Mouse (Mus musculus): ENCODE measurements around the gene Trim9. TPM values are rescaled to one million over a fixed set of nuclear protein-coding genes. Genes with fewer than 3 reads are reported as not detected.

Trim9 gene
- polyA plus RNA-seq, 1 experiment from 2014 or later, result 2.0 TPM

- Histone ChIP-seq H3K4me2 (ENCODE audit: low read depth, low read length) (no peak overlapping the region), H3K27me3 (replicated peaks; ENCODE audit: control insufficient read depth, insufficient read depth, low read length) (no peaks in the 10 kb centered on the region), H3K9me3 (ENCODE audit: control insufficient read depth, low read length) (no peaks in the 10 kb centered on the region), H3K9ac (ENCODE audit: low read depth, low read length) (no peak overlapping the region), H3K36me3 (ENCODE audit: control insufficient read depth, insufficient read depth, low read length) (no peaks in the 10 kb centered on the region), H3K4me1 (ENCODE audit: control insufficient read depth, insufficient read depth, low read length) (no peaks in the 10 kb centered on the region), H3K27ac (replicated peaks; ENCODE audit: low read depth, low read length) (no peak overlapping the region), H3K4me3 (ENCODE audit: low read depth, low read length) (no peak overlapping the region)
- ATAC-seq (ENCODE audit: low read depth), result no peak
- WGBS, result 83% methylated on average over 7 of the region's 7 CpGs
- no peak for DNase-seq (ENCODE audit: low spot score)
Measured at GRCm38 (mm10) chr12:70284979-70285378, 62.4 kb downstream of the Trim9 start.

- 80% methylated on average over 10 of the region's 10 CpGs for WGBS
Measured at GRCm38 (mm10) chr12:70283116-70283731, 64.2 kb downstream of the Trim9 start.

GRCm38 (mm10) chr12:70280930-70281329 is 66.5 kb downstream of the Trim9 start:
- WGBS, result 86% methylated on average over 2 of the region's 2 CpGs

More at GRCm38 (mm10) chr12:70283116-70283731, 64.2 kb downstream of the Trim9 start:
- Histone ChIP-seq H3K4me2 (ENCODE audit: low read depth, low read length) (no peak overlapping the region), H3K9me3 (ENCODE audit: control insufficient read depth, low read length) (no peaks in the 10 kb centered on the region), H3K4me3 (ENCODE audit: low read depth, low read length) (no peak overlapping the region), H3K9ac (ENCODE audit: low read depth, low read length) (no peak overlapping the region), H3K4me1 (ENCODE audit: control insufficient read depth, insufficient read depth, low read length) (no peaks in the 10 kb centered on the region), H3K27me3 (replicated peaks; ENCODE audit: control insufficient read depth, insufficient read depth, low read length) (no peaks in the 10 kb centered on the region), H3K36me3 (ENCODE audit: control insufficient read depth, insufficient read depth, low read length) (no peaks in the 10 kb centered on the region), H3K27ac (replicated peaks; ENCODE audit: low read depth, low read length) (no peak overlapping the region)
- DNase-seq (ENCODE audit: low spot score) (no peak), ATAC-seq (ENCODE audit: low read depth) (no peak)

DNA sequence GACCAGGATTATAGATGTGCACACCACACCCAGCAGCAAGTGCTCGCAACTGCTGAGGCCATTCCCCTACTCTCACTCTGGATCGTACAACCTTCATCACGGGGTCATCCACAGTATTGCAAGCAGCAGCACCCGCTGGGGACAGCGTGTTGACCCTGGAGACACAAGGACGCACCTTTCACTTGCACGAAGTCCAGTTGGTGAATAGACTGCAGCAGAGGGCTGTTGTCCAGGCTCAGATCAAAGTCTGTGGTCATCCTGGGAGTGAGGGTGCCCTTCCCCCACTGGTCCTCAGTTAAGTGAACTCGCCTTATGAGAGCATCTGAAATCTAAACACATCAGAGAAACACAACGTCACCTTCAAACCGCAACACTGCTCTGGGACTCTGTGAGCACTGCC is 67.0 kb downstream of the Trim9 start:
- no peaks in the 10 kb centered on the region for H3K36me3 ChIP-seq (ENCODE audit: control insufficient read depth, insufficient read depth, low read length)
- no peaks in the 10 kb centered on the region for H3K9me3 ChIP-seq (ENCODE audit: control insufficient read depth, low read length)
- no peak overlapping the region for H3K4me2 ChIP-seq (ENCODE audit: low read depth, low read length)
- H3K9ac ChIP-seq (ENCODE audit: low read depth, low read length), result no peak overlapping the region
- H3K4me1 ChIP-seq (ENCODE audit: control insufficient read depth, insufficient read depth, low read length), result no peaks in the 10 kb centered on the region
- H3K27ac ChIP-seq (replicated peaks; ENCODE audit: low read depth, low read length), result no peak overlapping the region
- ATAC-seq (ENCODE audit: low read depth) (no peak), DNase-seq (ENCODE audit: low spot score) (no peak)
- H3K4me3 ChIP-seq (ENCODE audit: low read depth, low read length), result no peak overlapping the region
- H3K27me3 ChIP-seq (replicated peaks; ENCODE audit: control insufficient read depth, insufficient read depth, low read length), result no peaks in the 10 kb centered on the region
- WGBS, result 87% methylated on average over 10 of the region's 10 CpGs

More at GRCm38 (mm10) chr12:70280930-70281329, 66.5 kb downstream of the Trim9 start:
- Histone ChIP-seq H3K4me2 (ENCODE audit: low read depth, low read length) (no peak overlapping the region), H3K27ac (replicated peaks; ENCODE audit: low read depth, low read length) (no peak overlapping the region), H3K4me1 (ENCODE audit: control insufficient read depth, insufficient read depth, low read length) (no peaks in the 10 kb centered on the region), H3K4me3 (ENCODE audit: low read depth, low read length) (no peak overlapping the region), H3K36me3 (ENCODE audit: control insufficient read depth, insufficient read depth, low read length) (no peaks in the 10 kb centered on the region), H3K27me3 (replicated peaks; ENCODE audit: control insufficient read depth, insufficient read depth, low read length) (no peaks in the 10 kb centered on the region), H3K9ac (ENCODE audit: low read depth, low read length) (no peak overlapping the region), H3K9me3 (ENCODE audit: control insufficient read depth, low read length) (no peaks in the 10 kb centered on the region)
- DNase-seq (ENCODE audit: low spot score) (no peak), ATAC-seq (ENCODE audit: low read depth) (no peak)

- ATAC-seq (ENCODE audit: low read depth) (no peak), DNase-seq (ENCODE audit: low spot score) (no peak)
- Histone ChIP-seq H3K4me2 (ENCODE audit: low read depth, low read length) (no peak overlapping the region), H3K9ac (ENCODE audit: low read depth, low read length) (no peak overlapping the region), H3K4me3 (ENCODE audit: low read depth, low read length) (no peak overlapping the region), H3K4me1 (ENCODE audit: control insufficient read depth, insufficient read depth, low read length) (no peaks in the 10 kb centered on the region), H3K27me3 (replicated peaks; ENCODE audit: control insufficient read depth, insufficient read depth, low read length) (no peaks in the 10 kb centered on the region), H3K27ac (replicated peaks; ENCODE audit: low read depth, low read length) (no peak overlapping the region), H3K36me3 (ENCODE audit: control insufficient read depth, insufficient read depth, low read length) (no peaks in the 10 kb centered on the region), H3K9me3 (ENCODE audit: control insufficient read depth, low read length) (no peaks in the 10 kb centered on the region)
- WGBS, result 69% methylated on average over 12 of the region's 12 CpGs
Measured at GRCm38 (mm10) chr12:70277071-70277939, 70.1 kb downstream of the Trim9 start.

GRCm38 (mm10) chr12:70269724-70270123 is 77.7 kb downstream of the Trim9 start:
- WGBS, result 60% methylated on average over 6 of the region's 6 CpGs
- H3K9ac ChIP-seq (ENCODE audit: low read depth, low read length), result no peak overlapping the region
- no peak for DNase-seq (ENCODE audit: low spot score)

GRCm38 (mm10) chr12:70267314-70267713 is 80.1 kb downstream of the Trim9 start:
- no peaks in the 10 kb centered on the region for H3K27me3 ChIP-seq (replicated peaks; ENCODE audit: control insufficient read depth, insufficient read depth, low read length)
- no peaks in the 10 kb centered on the region for H3K4me1 ChIP-seq (ENCODE audit: control insufficient read depth, insufficient read depth, low read length)
- 86% methylated on average over 9 of the region's 9 CpGs for WGBS
- H3K9me3 ChIP-seq (ENCODE audit: control insufficient read depth, low read length), result no peaks in the 10 kb centered on the region
- DNase-seq (ENCODE audit: low spot score) (no peak), ATAC-seq (ENCODE audit: low read depth) (no peak)
- no peak overlapping the region for H3K9ac ChIP-seq (ENCODE audit: low read depth, low read length)
- H3K27ac ChIP-seq (replicated peaks; ENCODE audit: low read depth, low read length), result no peak overlapping the region
- H3K4me3 ChIP-seq (ENCODE audit: low read depth, low read length), result no peak overlapping the region
- no peak overlapping the region for H3K4me2 ChIP-seq (ENCODE audit: low read depth, low read length)
- H3K36me3 ChIP-seq (ENCODE audit: control insufficient read depth, insufficient read depth, low read length), result no peaks in the 10 kb centered on the region

More at GRCm38 (mm10) chr12:70269724-70270123, 77.7 kb downstream of the Trim9 start:
- Histone ChIP-seq H3K9me3 (ENCODE audit: control insufficient read depth, low read length) (no peaks in the 10 kb centered on the region), H3K4me2 (ENCODE audit: low read depth, low read length) (no peak overlapping the region), H3K4me1 (ENCODE audit: control insufficient read depth, insufficient read depth, low read length) (no peaks in the 10 kb centered on the region), H3K27ac (replicated peaks; ENCODE audit: low read depth, low read length) (no peak overlapping the region), H3K36me3 (ENCODE audit: control insufficient read depth, insufficient read depth, low read length) (no peaks in the 10 kb centered on the region), H3K4me3 (ENCODE audit: low read depth, low read length) (no peak overlapping the region), H3K27me3 (replicated peaks; ENCODE audit: control insufficient read depth, insufficient read depth, low read length) (no peaks in the 10 kb centered on the region)
- 0 out of 2 replicates have a peak, but pooled peaks have one; percentile 57 for ATAC-seq (ENCODE audit: low read depth)

- Histone ChIP-seq H3K27ac (replicated peaks; ENCODE audit: low read depth, low read length) (no peak overlapping the region), H3K36me3 (ENCODE audit: control insufficient read depth, insufficient read depth, low read length) (no peaks in the 10 kb centered on the region), H3K9me3 (ENCODE audit: control insufficient read depth, low read length) (no peaks in the 10 kb centered on the region), H3K4me1 (ENCODE audit: control insufficient read depth, insufficient read depth, low read length) (no peaks in the 10 kb centered on the region), H3K9ac (ENCODE audit: low read depth, low read length) (no peak overlapping the region), H3K4me2 (ENCODE audit: low read depth, low read length) (no peak overlapping the region), H3K4me3 (ENCODE audit: low read depth, low read length) (no peak overlapping the region), H3K27me3 (replicated peaks; ENCODE audit: control insufficient read depth, insufficient read depth, low read length) (no peaks in the 10 kb centered on the region)
- no peak for DNase-seq (ENCODE audit: low spot score)
- WGBS, result 31% methylated on average over 8 of the region's 8 CpGs
- no peak for ATAC-seq (ENCODE audit: low read depth)
Measured at GRCm38 (mm10) chr12:70266494-70266931, 80.9 kb downstream of the Trim9 start.
